1 mouse cellular context compared by ENCODE assay signal in genomic region chr6:39551981-39552636, GRCm38 (mm10).
TF ChIP-seq lines count a peak whose summit lies in the region.

No protein-coding gene starts in this region.

TF ChIP-seq in CH12.LX, 34 proteins besides CTCF, POLR2A, EP300 and RAD21 (continued from another document):
- 0 out of 2 replicates have a peak, but pooled peaks have one; percentile 46 for TF ChIP-seq UBTF (IDR thresholded peaks at IDR 0.05; ENCODE audit: low read depth, low read length)
- TF ChIP-seq IRF4 (IDR thresholded peaks at IDR 0.05; ENCODE audit: low read depth, low read length) = peak; percentile 92
- TF ChIP-seq KAT2A (IDR thresholded peaks at IDR 0.05; ENCODE audit: insufficient replicate concordance, low read length) = no peak
- TF ChIP-seq MAFK (IDR thresholded peaks at IDR 0.05; ENCODE audit: insufficient replicate concordance, low read length) = no peak
